Mouse (Mus musculus) layer of hippocampus, postnatal 25 days (tissue): ENCODE measurements at regions not wholly inside any gene's neighbourhood (a gene's known extent, or its start where the extent isn't known, plus 50 kb on each side); places are given as distances from the start of the nearest gene placed in this dataset.
A peak's percentile ranks its signal among the peaks of the same experiment; 100 is the strongest.
"Not testable (repeated sequence)": the region's sequence is repeated elsewhere in the genome, so short reads cannot be mapped to it uniquely, and the experiment has no call there.

Experiments used
- DNase-seq, 2 experiments: peaks; one replicate each; pipeline ENCODE4 v3.0.0; 2022; ENCODE audit warnings: mixed read lengths in 2 of 2, low spot score in 1 of 2; ENCODE audit errors: extremely low spot score in 1 of 2

- no peak for DNase-seq
Observed at GRCm38 (mm10) chr11:22420003-22420723, 78.1 kb upstream of the Ehbp1 start.

- no peak for DNase-seq
Observed at GRCm38 (mm10) chr11:22421762-22422161, 79.7 kb upstream of the Ehbp1 start.

GRCm38 (mm10) chr11:22437140-22437850, 74.6 kb upstream of the Tmem17 start:
- DNase-seq, result no peak

- no peak for DNase-seq
Observed at GRCm38 (mm10) chr11:22437851-22438215, 74.1 kb upstream of the Tmem17 start.

DNA sequence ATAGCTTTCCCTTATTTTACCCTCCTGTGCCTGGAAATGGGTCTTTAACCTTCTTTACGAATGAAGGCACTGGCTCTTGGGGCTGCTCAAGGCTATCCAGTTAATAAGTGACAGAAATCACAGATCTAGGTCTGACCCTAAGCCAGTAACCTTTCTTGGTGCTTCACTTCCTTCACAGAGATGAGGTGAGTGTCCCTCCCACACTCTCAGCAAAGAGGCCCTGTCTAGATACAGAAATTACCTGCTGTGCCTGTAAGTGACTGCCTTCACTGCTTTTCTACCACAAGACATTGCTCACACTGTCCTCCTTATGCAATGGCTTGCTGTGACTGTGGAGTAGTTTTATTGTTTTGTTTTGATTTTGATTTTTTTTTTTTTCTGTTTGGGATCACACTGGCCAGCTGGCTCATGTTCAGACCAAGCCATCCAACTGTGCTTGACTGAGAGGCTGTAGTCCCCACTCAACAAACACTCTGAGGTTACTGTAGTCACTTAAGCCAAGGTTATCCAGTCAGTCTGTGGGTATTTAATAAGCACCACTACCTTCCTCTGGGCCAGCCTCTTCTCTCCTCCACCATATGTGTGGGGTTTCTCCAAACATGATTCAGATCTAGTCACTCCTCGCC, 73.3 kb upstream of the Tmem17 start:
- no peak for DNase-seq

- no peak for DNase-seq
Observed at GRCm38 (mm10) chr11:22440521-22440920, 71.4 kb upstream of the Tmem17 start.

DNA sequence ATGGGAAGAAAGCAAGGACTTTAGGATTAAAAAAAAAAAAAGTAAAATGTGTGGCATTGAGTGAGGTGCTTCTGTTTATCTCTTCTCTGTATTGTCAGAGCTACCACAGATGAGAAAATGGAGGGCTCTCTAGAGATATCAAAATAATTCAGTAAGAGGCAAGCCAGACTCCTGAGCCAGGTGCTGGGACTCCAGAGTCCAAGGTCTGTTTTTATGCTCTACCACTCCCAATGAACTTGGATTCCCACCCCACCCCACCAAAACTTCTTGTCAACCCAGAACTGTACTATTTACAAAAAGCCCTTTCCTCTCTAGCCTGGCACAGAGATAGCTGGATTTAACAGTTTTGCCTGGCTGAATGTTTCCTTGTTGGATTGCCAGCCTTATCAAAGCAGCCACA, 58.7 kb upstream of the Tmem17 start:
- no peak for DNase-seq

- no peak for DNase-seq
Observed at GRCm38 (mm10) chr11:22456286-22456685, 55.6 kb upstream of the Tmem17 start.

GRCm38 (mm10) chr11:22457220-22457619, 54.7 kb upstream of the Tmem17 start:
- DNase-seq, result no peak

- DNase-seq, result peak in 1 of 2 experiments; percentile 15
Observed at GRCm38 (mm10) chr11:22458951-22459703, 52.8 kb upstream of the Tmem17 start.

DNA sequence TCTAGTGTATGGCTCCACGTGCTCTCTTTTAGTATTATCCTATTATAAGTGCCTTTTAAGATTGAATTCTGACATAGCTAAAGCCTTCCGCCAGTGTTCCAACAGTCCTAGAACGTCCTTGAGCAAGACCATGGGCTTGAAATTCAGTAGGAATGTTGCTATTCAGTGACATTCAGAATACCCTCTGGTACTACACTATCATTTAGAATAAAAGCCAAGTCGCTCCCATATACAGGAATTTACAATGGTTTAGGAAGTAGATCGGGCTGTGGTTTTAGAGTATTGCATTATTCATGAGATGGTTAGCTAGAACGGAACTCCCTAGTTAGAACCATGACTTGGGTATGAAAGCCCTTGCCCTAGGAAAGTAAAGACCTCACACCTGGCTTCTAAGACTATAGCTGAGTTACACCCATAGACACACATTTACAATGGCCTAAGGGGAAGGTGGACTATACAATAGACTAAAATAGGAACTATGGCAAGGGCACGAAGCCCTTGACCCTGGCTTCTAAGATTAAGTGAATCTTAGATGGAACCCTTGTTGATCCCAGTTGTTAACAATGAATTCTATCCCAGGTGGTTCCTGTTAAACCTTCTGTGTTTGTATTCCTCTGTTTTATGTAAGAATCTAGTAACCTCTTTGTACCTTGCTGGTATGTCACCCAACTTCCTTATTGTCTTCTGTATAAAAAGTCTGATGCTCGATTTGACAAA, 50.7 kb upstream of the Tmem17 start:
- DNase-seq, result not testable (repeated sequence)
